In genomic region chr3:108794780-108795179, GRCm38 (mm10) we compare ENCODE assay signal across 32 mouse cellular contexts. TPM values are rescaled to one million over a fixed set of nuclear protein-coding genes. Genes with fewer than 3 reads are reported as not detected.
A peak's percentile ranks its signal among the peaks of the same experiment; 100 is the strongest.
DNase-seq lines count a peak whose midpoint lies in the region; ATAC-seq and TF ChIP-seq lines count a peak whose summit lies in the region.
"Had no signal": no experiment of that assay in that cellular context is flagged by ENCODE, and none has a peak within 500 bp of the region (broad histone marks: within the 10 kb centered on the region; RNA-seq: fewer than 3 reads in every experiment).

No protein-coding gene starts in this region.

- dilution Hi-C loops in CH12.LX (cut with MboI; ENCODE audit: extremely low pct_ligation_motif_present, extremely low pct_unique_long_range_greater_than_20kb, low sequenced_read_pairs), result no loop called here

- DNase-seq in heart, adult 11 months, result peak; percentile 31
- DNase-seq in CD4-positive, CD25-positive, alpha-beta regulatory T cell, adult 2 months (ENCODE audit: low read depth, low spot score), result peak; percentile 15
- peak; percentile 63 for DNase-seq in CH12.LX (ENCODE audit: extremely low read depth)
- peak; percentile 10 for DNase-seq in naive thymus-derived CD4-positive, alpha-beta T cell, adult 2 months (ENCODE audit: low read depth)
- no peak for DNase-seq in ovary, postnatal 10 days (ENCODE audit: low spot score)
- DNase-seq: cerebellum, adult 11 months; cerebellum, adult 2 months; cerebellum, adult 9-11 months; cerebellum, postnatal 25 days; forebrain, postnatal 0 days; gastrocnemius, adult 2 months; gastrocnemius, postnatal 14 days; heart, adult 18-20 months; heart, postnatal 14 days; heart, postnatal 4 days; kidney, adult 11 months had no signal

- peaks cover 7% of the 10 kb centered on the region; the same call in 1 of the 2 replicates for H3K36me3 ChIP-seq in heart, embryonic 11.5 days (ENCODE audit: control insufficient read depth, insufficient read depth, low read length)
- H3K36me3 ChIP-seq in CH12.LX (replicated peaks in 1 of 2; ENCODE audit: control insufficient read depth in 1 of 2, insufficient read depth in 1 of 2, low read length in 1 of 2), result peaks cover 19 to 38% of the 10 kb centered on the region in 2 experiments

- no peaks in the 10 kb centered on the region for H3K27me3 ChIP-seq in heart, embryonic 11.5 days (ENCODE audit: control insufficient read depth, insufficient read depth, low read length)
- no peaks in the 10 kb centered on the region for H3K27me3 ChIP-seq in CH12.LX (replicated peaks)
- H3K27me3 ChIP-seq: embryonic facial prominence, embryonic 12.5 days; embryonic facial prominence, embryonic 15.5 days; heart, embryonic 13.5 days; intestine, embryonic 15.5 days had no signal

- H3K4me1 ChIP-seq in heart, embryonic 11.5 days (ENCODE audit: control insufficient read depth, insufficient read depth, low read length), result no peaks in the 10 kb centered on the region
- H3K4me1 ChIP-seq in CH12.LX (ENCODE audit: control insufficient read depth in 1 of 2, insufficient read depth in 2 of 2), result peaks cover 15 to 41% of the 10 kb centered on the region in 2 experiments
- H3K4me1 ChIP-seq: heart, embryonic 13.5 days; intestine, embryonic 15.5 days had no signal

- H3K4me3 ChIP-seq in heart, embryonic 11.5 days (ENCODE audit: low read depth, low read length), result no peak overlapping the region
- no peak overlapping the region for H3K4me3 ChIP-seq in CH12.LX (replicated peaks in 1 of 3; ENCODE audit: low read depth in 2 of 3, low read length in 2 of 3, poor library complexity in 1 of 3)
- H3K4me3 ChIP-seq: embryonic facial prominence, embryonic 12.5 days; embryonic facial prominence, embryonic 15.5 days; gastrocnemius, adult 2 months; heart, embryonic 13.5 days; intestine, embryonic 15.5 days had no signal

- 0 out of 2 replicates have a peak, but pooled peaks have one; percentile 12 for TF ChIP-seq EP300 in CH12.LX (IDR thresholded peaks at IDR 0.05; ENCODE audit: low read length)

- 88% methylated on average over 9 of the region's 9 CpGs for WGBS in heart, embryonic 11.5 days (ENCODE audit: insufficient replicate concordance)

- no peak overlapping the region for H3K4me2 ChIP-seq in heart, embryonic 11.5 days
- peak overlapping the region; percentile 70; the same call in 1 of the 2 replicates for H3K4me2 ChIP-seq in CH12.LX (ENCODE audit: insufficient read depth, low read depth, poor library complexity, severe bottlenecking)
- H3K4me2 ChIP-seq: embryonic facial prominence, embryonic 12.5 days; embryonic facial prominence, embryonic 15.5 days; heart, embryonic 13.5 days; hindbrain, embryonic 14.5 days; intestine, embryonic 15.5 days had no signal

- no peak overlapping the region for H3K27ac ChIP-seq in heart, embryonic 11.5 days (ENCODE audit: low read depth, low read length)
- peak overlapping the region; percentile 66 for H3K27ac ChIP-seq in CH12.LX (ENCODE audit: insufficient read depth, low read depth)
- H3K27ac ChIP-seq: embryonic facial prominence, embryonic 12.5 days; embryonic facial prominence, embryonic 15.5 days; gastrocnemius, adult 2 months; heart, embryonic 13.5 days; hindbrain, embryonic 14.5 days; hindbrain, postnatal 0 days; intestine, embryonic 15.5 days had no signal

- in situ Hi-C loops in CH12.LX (cut with MboI; ENCODE audit: low pct_ligation_motif_present, low pct_unique_long_range_greater_than_20kb, low sequenced_read_pairs), result loop anchor here (25.0 kb wide), 1 partner anchor 382 kb away; the partner anchor contains the start of gene Celsr2

- no peaks in the 10 kb centered on the region for H3K79me2 ChIP-seq in CH12.LX (replicated peaks; ENCODE audit: control insufficient read depth, extremely low read depth, insufficient read depth, poor library complexity, severe bottlenecking)

- no peak for TF ChIP-seq POLR2A in CH12.LX (IDR thresholded peaks at IDR 0.05; ENCODE audit: low read depth, low read length)

- no peak for TF ChIP-seq RAD21 in CH12.LX (IDR thresholded peaks at IDR 0.05; ENCODE audit: low read depth, low read length)

- ATAC-seq in heart, embryonic 11.5 days (replicated peaks; ENCODE audit: insufficient number of reproducible peaks, low FRiP score, low TSS enrichment), result no peak
- ATAC-seq in monocyte, adult 5-6 weeks (replicated peaks; ENCODE audit: insufficient number of reproducible peaks, low FRiP score, low TSS enrichment, poor library complexity, severe bottlenecking), result no peak
- ATAC-seq: activated CD4-positive, CD25-positive, alpha-beta regulatory T cell, adult 4 months; forebrain, embryonic 14.5 days; forebrain, postnatal 0 days; hindbrain, postnatal 0 days; intestine, embryonic 15.5 days had no signal

- no peaks in the 10 kb centered on the region for H3K9me3 ChIP-seq in heart, embryonic 11.5 days (replicated peaks; ENCODE audit: control insufficient read depth, low read length)
- H3K9me3 ChIP-seq in CH12.LX (replicated peaks; ENCODE audit: low read length), result no peaks in the 10 kb centered on the region
- H3K9me3 ChIP-seq: embryonic facial prominence, embryonic 12.5 days; embryonic facial prominence, embryonic 15.5 days; heart, embryonic 13.5 days; intestine, embryonic 15.5 days had no signal

- TF ChIP-seq CTCF in CH12.LX (conservative IDR thresholded peaks at IDR 0.05 in 1 of 2, IDR thresholded peaks at IDR 0.05 in 1 of 2; ENCODE audit: low read depth in 2 of 2, low read length in 2 of 2), result no peak

- no peak overlapping the region for H3K9ac ChIP-seq in heart, embryonic 11.5 days (ENCODE audit: low read depth, low read length)
- no peak overlapping the region for H3K9ac ChIP-seq in CH12.LX (ENCODE audit: insufficient read depth, low read depth)
- H3K9ac ChIP-seq: embryonic facial prominence, embryonic 12.5 days; embryonic facial prominence, embryonic 15.5 days; forebrain, postnatal 0 days; heart, embryonic 13.5 days; hindbrain, embryonic 14.5 days; intestine, embryonic 15.5 days had no signal

TF ChIP-seq in CH12.LX, 34 proteins besides CTCF, POLR2A, EP300 and RAD21:
- TF ChIP-seq IRF4 (IDR thresholded peaks at IDR 0.05; ENCODE audit: low read depth, low read length) (peak; percentile 44; the same call in 1 of the 2 replicates), USF2 (conservative IDR thresholded peaks at IDR 0.05; ENCODE audit: low read depth, low read length) (no peak), MYC (IDR thresholded peaks at IDR 0.05; ENCODE audit: low read depth, low read length) (peak; percentile 83; the same call in 1 of the 2 replicates), NELFE (IDR thresholded peaks at IDR 0.05; ENCODE audit: low read depth, low read length) (no peak), CHD1 (IDR thresholded peaks at IDR 0.05; ENCODE audit: low read depth, low read length) (no peak), ELF1 (IDR thresholded peaks at IDR 0.05; ENCODE audit: low read depth, low read length) (no peak), MAX (IDR thresholded peaks at IDR 0.05; ENCODE audit: low read length) (peak; percentile 50; the same call in 1 of the 2 replicates), MXI1 (IDR thresholded peaks at IDR 0.05; ENCODE audit: low read depth, low read length) (peak; percentile 71; the same call in 1 of the 2 replicates), ZNF384 (IDR thresholded peaks at IDR 0.05; ENCODE audit: low read depth, low read length) (no peak), MAZ (IDR thresholded peaks at IDR 0.05; ENCODE audit: low read depth, low read length) (0 out of 2 replicates have a peak, but pooled peaks have one; percentile 42), MAFK (IDR thresholded peaks at IDR 0.05; ENCODE audit: insufficient replicate concordance, low read length) (no peak), SMC3 (IDR thresholded peaks at IDR 0.05; ENCODE audit: low read depth, low read length) (no peak), ZKSCAN1 (IDR thresholded peaks at IDR 0.05; ENCODE audit: borderline replicate concordance, low read depth, low read length) (no peak), ZC3H11A (IDR thresholded peaks at IDR 0.05; ENCODE audit: low read depth, low read length) (no peak), CHD2 (IDR thresholded peaks at IDR 0.05; ENCODE audit: low read length) (no peak)

RNA-seq across cellular contexts. Expression of gene Stxbp3, which starts 45.5 kb away (rescaled TPM):
- polyA plus RNA-seq in heart, embryonic 11.5 days (2014; fragmentation: Nextera tagmentation; extraction: Ambion mirVana), result 27.8 and 29.2 TPM in 2 replicates
- total RNA-seq in CH12.LX (2012; rRNA removed) (14.5 and 21.5 TPM in 2 replicates), CH12.LX (2014; rRNA removed) (14.4 and 16.7 TPM in 2 replicates)
- 12.1 and 16.7 TPM in 2 replicates for polyA plus RNA-seq in CH12.LX (2012; ENCODE audit: insufficient read length, low read depth)
- total RNA-seq in monocyte, adult 5-6 weeks (2017), result 93.4 to 111 TPM (median 93.8 TPM) in 3 replicates

RNA-seq across cellular contexts. Expression of gene Aknad1, which starts 55.3 kb away (rescaled TPM):
- not detected in 2 replicates for polyA plus RNA-seq in heart, embryonic 11.5 days (2014; fragmentation: Nextera tagmentation; extraction: Ambion mirVana)
- total RNA-seq in CH12.LX (2012; rRNA removed) (not detected in 2 replicates), CH12.LX (2014; rRNA removed) (not detected in 2 replicates)
- polyA plus RNA-seq in CH12.LX (2012; ENCODE audit: insufficient read length, low read depth), result not detected in 2 replicates
- not detected in 3 replicates for total RNA-seq in monocyte, adult 5-6 weeks (2017)
- total RNA-seq: adrenal gland, postnatal 36 days; common myeloid progenitor, adult 5-6 weeks; ES-E14; forebrain, postnatal 0 days; heart, adult 18-20 months; hindbrain, postnatal 0 days had no signal
- polyA plus RNA-seq: activated CD4-positive, CD25-positive, alpha-beta regulatory T cell, adult 4 months; cerebellum, adult 2 months; forebrain, embryonic 11.5 days; forebrain, embryonic 14.5 days; forebrain, postnatal 0 days; heart, embryonic 16.5 days; hindbrain, embryonic 11.5 days; hindbrain, embryonic 14.5 days; hindbrain, postnatal 0 days had no signal
